Mouse (Mus musculus) embryonic facial prominence, embryonic 14.5 days (tissue): ENCODE measurements at regions not wholly inside any gene's neighbourhood (a gene's known extent, or its start where the extent isn't known, plus 50 kb on each side); places are given as distances from the start of the nearest gene placed in this dataset.

ENCODE experiments used
- ATAC-seq: fragments of 200-750 bp; cut with Nextera tagmentation; 2 replicates; pipeline ENCODE4 v1.8.0; 2017; ENCODE audit warnings: low read depth, moderate number of reproducible peaks, moderate TSS enrichment
- DNase-seq: peaks from one replicate; pipeline ENCODE4 v3.0.0-alpha.2; 2015; ENCODE audit warnings: low spot score
- H3K27ac ChIP-seq: fragments of 300-500 bp; sonication (generic); replicated peaks from 2 replicates; pipeline ENCODE4 v1.5.1; 2014; ENCODE audit warnings: low read depth, mild to moderate bottlenecking, low read length, moderate library complexity
- H3K27me3 ChIP-seq: fragments of 300-500 bp; sonication (generic); replicated peaks from 2 replicates; pipeline ENCODE4 v1.6.1; 2014; ENCODE audit warnings: low read length; ENCODE audit not compliant: control insufficient read depth, insufficient read depth
- H3K36me3 ChIP-seq: fragments of 300-500 bp; sonication (generic); 2 replicates; pipeline ENCODE4 v1.6.1; 2014; ENCODE audit warnings: low read length, mixed read lengths; ENCODE audit not compliant: control insufficient read depth, insufficient read depth
- H3K4me1 ChIP-seq: fragments of 300-500 bp; sonication (generic); 2 replicates; pipeline ENCODE4 v1.6.1; 2014; ENCODE audit warnings: antibody characterized with exemption, low read length; ENCODE audit not compliant: control insufficient read depth, insufficient read depth
- H3K4me2 ChIP-seq: fragments of 300-500 bp; sonication (generic); 2 replicates; pipeline ENCODE4 v1.6.1; 2014; ENCODE audit warnings: low read depth, mild to moderate bottlenecking, low read length, moderate library complexity, mixed read lengths
- H3K4me3 ChIP-seq: fragments of 300-500 bp; sonication (generic); 2 replicates; pipeline ENCODE4 v1.5.1; 2014; ENCODE audit warnings: low read depth, mild to moderate bottlenecking, low read length
- H3K9ac ChIP-seq: fragments of 300-500 bp; sonication (generic); 2 replicates; pipeline ENCODE4 v1.6.1; 2014; ENCODE audit warnings: low read depth, mild to moderate bottlenecking, low read length, moderate library complexity, mixed read lengths
- H3K9me3 ChIP-seq: fragments of 300-500 bp; sonication (generic); 2 replicates; pipeline ENCODE4 v1.6.1; 2016; ENCODE audit warnings: low read length; ENCODE audit not compliant: control insufficient read depth
- WGBS: fragments of 180-500 bp; shearing (Covaris S2); extraction: QIAGEN DNeasy Blood & Tissue Kit; methylation state at CpG from one replicate; pipeline ENCODE4 v1.1.7; 2014; 5-methylcytosine and 5-hydroxymethylcytosine counted together

GRCm38 (mm10) chr17:49252271-49252670, 175.9 kb upstream of the Mocs1 start:
- Histone ChIP-seq H3K4me1 (peaks cover 6% of the 10 kb centered on the region; the same call in 1 of the 2 replicates), H3K27me3 (no peaks in the 10 kb centered on the region), H3K4me2 (no peak overlapping the region), H3K27ac (no peak overlapping the region), H3K9me3 (no peaks in the 10 kb centered on the region), H3K36me3 (no peaks in the 10 kb centered on the region), H3K4me3 (no peak overlapping the region), H3K9ac (no peak overlapping the region)
- no peak for DNase-seq
- WGBS: 75% methylated on average over 3 of the region's 3 CpGs
- no peak for ATAC-seq

- no peak for ATAC-seq
- Histone ChIP-seq H3K4me3 (no peak overlapping the region), H3K9me3 (no peaks in the 10 kb centered on the region), H3K36me3 (no peaks in the 10 kb centered on the region), H3K4me2 (no peak overlapping the region), H3K27ac (no peak overlapping the region), H3K9ac (no peak overlapping the region), H3K27me3 (no peaks in the 10 kb centered on the region), H3K4me1 (no peaks in the 10 kb centered on the region)
- DNase-seq: no peak
These were observed 169.7 kb upstream of the Mocs1 start for GRCm38 (mm10) chr17:49258496-49258895.

GRCm38 (mm10) chr17:49262394-49262793, 165.8 kb upstream of the Mocs1 start:
- Histone ChIP-seq H3K4me2 (no peak overlapping the region), H3K36me3 (no peaks in the 10 kb centered on the region), H3K4me3 (no peak overlapping the region), H3K27ac (no peak overlapping the region), H3K27me3 (no peaks in the 10 kb centered on the region), H3K9me3 (no peaks in the 10 kb centered on the region), H3K4me1 (no peaks in the 10 kb centered on the region), H3K9ac (no peak overlapping the region)
- ATAC-seq (no peak), DNase-seq (no peak)
- 57% methylated on average over 4 of the region's 4 CpGs for WGBS

GRCm38 (mm10) chr17:49266343-49266742, 161.8 kb upstream of the Mocs1 start:
- no peak overlapping the region for H3K9ac ChIP-seq
- WGBS: 82% methylated on average over 4 of the region's 4 CpGs
- H3K27ac ChIP-seq: no peak overlapping the region
- DNase-seq (no peak), ATAC-seq (no peak)
- H3K4me2 ChIP-seq: no peak overlapping the region
- H3K4me1 ChIP-seq: no peaks in the 10 kb centered on the region
- H3K9me3 ChIP-seq: no peaks in the 10 kb centered on the region
- H3K36me3 ChIP-seq: no peaks in the 10 kb centered on the region
- H3K27me3 ChIP-seq: no peaks in the 10 kb centered on the region
- no peak overlapping the region for H3K4me3 ChIP-seq

GRCm38 (mm10) chr17:49269943-49270342, 158.2 kb upstream of the Mocs1 start:
- ATAC-seq: no peak
- DNase-seq: peak; percentile 25
- H3K27ac ChIP-seq: no peak overlapping the region
- no peak overlapping the region for H3K4me2 ChIP-seq
- H3K9me3 ChIP-seq: no peaks in the 10 kb centered on the region
- no peak overlapping the region for H3K4me3 ChIP-seq
- WGBS: 67% methylated on average over 7 of the region's 7 CpGs
- no peak overlapping the region for H3K9ac ChIP-seq
- H3K27me3 ChIP-seq: no peaks in the 10 kb centered on the region
- no peaks in the 10 kb centered on the region for H3K36me3 ChIP-seq
- 0 out of 2 replicates have a peak, but pooled peaks cover 4% of the 10 kb centered on the region for H3K4me1 ChIP-seq

GRCm38 (mm10) chr17:49272661-49273448, 155.3 kb upstream of the Mocs1 start:
- ATAC-seq (no peak), DNase-seq (peak; percentile 26)
- H3K4me2 ChIP-seq: no peak overlapping the region
- no peak overlapping the region for H3K9ac ChIP-seq
- H3K4me1 ChIP-seq: 0 out of 2 replicates have a peak, but pooled peaks cover 4% of the 10 kb centered on the region
- H3K36me3 ChIP-seq: no peaks in the 10 kb centered on the region
- no peaks in the 10 kb centered on the region for H3K9me3 ChIP-seq
- H3K27me3 ChIP-seq: no peaks in the 10 kb centered on the region
- no peak overlapping the region for H3K4me3 ChIP-seq
- WGBS: 67% methylated on average over 10 of the region's 11 CpGs
- H3K27ac ChIP-seq: no peak overlapping the region

GRCm38 (mm10) chr17:49274936-49275335, 153.2 kb upstream of the Mocs1 start:
- Histone ChIP-seq H3K4me3 (no peak overlapping the region), H3K27me3 (no peaks in the 10 kb centered on the region), H3K4me1 (0 out of 2 replicates have a peak, but pooled peaks cover 4% of the 10 kb centered on the region), H3K36me3 (no peaks in the 10 kb centered on the region), H3K9me3 (no peaks in the 10 kb centered on the region), H3K9ac (no peak overlapping the region), H3K27ac (no peak overlapping the region), H3K4me2 (no peak overlapping the region)
- ATAC-seq (no peak), DNase-seq (no peak)
- WGBS: 69% methylated on average over 3 of the region's 3 CpGs

GRCm38 (mm10) chr17:49275421-49275820, 152.7 kb upstream of the Mocs1 start:
- Histone ChIP-seq H3K27me3 (no peaks in the 10 kb centered on the region), H3K4me2 (no peak overlapping the region), H3K36me3 (no peaks in the 10 kb centered on the region), H3K4me1 (0 out of 2 replicates have a peak, but pooled peaks cover 4% of the 10 kb centered on the region), H3K4me3 (no peak overlapping the region), H3K9me3 (no peaks in the 10 kb centered on the region), H3K27ac (no peak overlapping the region), H3K9ac (no peak overlapping the region)
- no peak for ATAC-seq
- 47% methylated on average over 2 of the region's 2 CpGs for WGBS
- DNase-seq: no peak

GRCm38 (mm10) chr17:49275916-49276315, 152.2 kb upstream of the Mocs1 start:
- WGBS: 100% methylated on average over 2 of the region's 2 CpGs
- DNase-seq: no peak
- 0 out of 2 replicates have a peak, but pooled peaks cover 4% of the 10 kb centered on the region for H3K4me1 ChIP-seq
- no peak overlapping the region for H3K4me3 ChIP-seq
- H3K9me3 ChIP-seq: no peaks in the 10 kb centered on the region
- no peak for ATAC-seq
- no peak overlapping the region for H3K27ac ChIP-seq
- no peaks in the 10 kb centered on the region for H3K36me3 ChIP-seq
- no peaks in the 10 kb centered on the region for H3K27me3 ChIP-seq
- no peak overlapping the region for H3K4me2 ChIP-seq
- H3K9ac ChIP-seq: no peak overlapping the region
